Mouse (Mus musculus): ENCODE data around the gene Myadm.
"Not testable (repeated sequence)": the region's sequence is repeated elsewhere in the genome, so short reads cannot be mapped to it uniquely, and the experiment has no call there.

The Myadm gene

DNA sequence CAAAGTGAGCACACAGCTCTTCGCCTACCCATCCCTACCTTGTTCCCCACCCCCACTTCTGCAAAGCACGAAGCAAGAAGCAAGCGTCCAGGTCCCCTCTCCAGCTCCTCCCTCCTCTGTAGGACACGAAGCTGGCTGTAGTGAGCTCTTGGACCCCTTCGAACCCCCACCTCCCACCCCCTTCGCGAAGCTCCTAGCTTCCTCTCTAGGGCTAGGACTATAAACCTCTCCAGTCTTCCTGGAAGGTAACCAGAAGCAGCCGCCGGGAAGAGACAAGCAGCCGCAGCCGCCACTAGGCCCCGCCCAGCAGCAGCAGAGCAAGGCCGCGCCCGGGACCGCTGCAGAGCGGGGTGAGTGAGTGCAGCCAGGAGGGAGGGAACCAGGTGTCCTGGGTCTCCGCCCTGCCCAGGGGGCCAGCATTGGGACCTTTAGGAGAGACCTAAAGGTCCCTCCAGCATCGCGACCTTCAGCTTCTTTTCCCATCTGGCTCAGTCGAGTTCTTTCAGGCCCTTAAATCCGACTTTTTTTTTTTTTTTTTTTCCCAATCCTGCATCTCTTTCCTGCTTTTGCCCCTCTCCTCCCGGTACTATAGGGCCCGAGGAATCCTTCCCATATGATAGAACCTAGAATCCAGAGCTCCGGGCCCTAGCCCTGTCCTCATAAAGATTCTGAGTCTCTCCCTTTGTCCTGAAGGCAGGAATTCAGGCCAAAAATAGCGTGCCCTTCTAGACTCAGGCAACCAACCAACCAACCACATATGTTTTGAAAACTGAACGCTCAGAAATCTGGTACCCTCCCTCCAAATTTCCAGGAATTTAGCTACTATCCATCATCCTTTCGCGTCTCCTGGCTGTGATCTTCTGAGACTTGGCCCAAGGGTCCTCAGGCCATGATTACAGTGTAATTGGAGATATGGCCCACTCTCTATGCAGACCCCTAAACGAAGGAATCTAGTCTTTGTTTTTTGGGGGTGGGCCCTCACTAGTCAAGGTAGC lies at the start of gene Myadm, which contains the start of gene Prkcg:
Gene Myadm (plus strand): TSS at position 105 of the 995 bp plus-strand sequence.
Gene Prkcg (plus strand): TSS at position 204 of the 995 bp plus-strand sequence.
- DNase-seq = peak; percentile 92

GRCm38 (mm10) chr7:3239193-3239592 lies 49.7 kb upstream of the Myadm start:
- DNase-seq = no peak

- no peak for DNase-seq
Measured at GRCm38 (mm10) chr7:3260701-3261100, 28.2 kb upstream of the Myadm start.

GRCm38 (mm10) chr7:3261446-3261845 lies 27.4 kb upstream of the Myadm start:
- DNase-seq = no peak

DNA sequence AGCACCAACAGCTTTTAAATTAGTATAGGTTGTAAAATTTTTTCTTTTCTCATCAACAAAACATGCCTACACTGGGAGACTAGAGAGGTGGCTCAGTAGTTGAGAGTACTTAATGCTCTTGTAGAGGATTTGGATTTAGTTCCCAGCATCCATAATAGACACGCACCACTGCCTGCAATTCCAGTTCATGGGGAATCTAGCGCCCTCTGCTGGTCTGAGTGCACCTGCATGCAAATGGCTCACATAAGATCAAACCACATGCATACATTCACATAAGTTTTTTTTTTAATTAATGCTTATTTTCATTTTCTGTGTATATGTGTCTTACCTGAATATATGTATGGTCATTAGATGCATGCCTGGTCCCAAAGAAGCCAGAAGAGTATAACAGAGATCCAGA lies 26.1 kb upstream of the Myadm start:
- DNase-seq = peak; percentile 80

- no peak for DNase-seq
Measured at GRCm38 (mm10) chr7:3264390-3265022, 24.4 kb upstream of the Myadm start.

GRCm38 (mm10) chr7:3265311-3265710 lies 23.6 kb upstream of the Myadm start:
- no peak for DNase-seq

- DNase-seq = no peak
Measured at GRCm38 (mm10) chr7:3267261-3267660, 21.6 kb upstream of the Myadm start.

DNA sequence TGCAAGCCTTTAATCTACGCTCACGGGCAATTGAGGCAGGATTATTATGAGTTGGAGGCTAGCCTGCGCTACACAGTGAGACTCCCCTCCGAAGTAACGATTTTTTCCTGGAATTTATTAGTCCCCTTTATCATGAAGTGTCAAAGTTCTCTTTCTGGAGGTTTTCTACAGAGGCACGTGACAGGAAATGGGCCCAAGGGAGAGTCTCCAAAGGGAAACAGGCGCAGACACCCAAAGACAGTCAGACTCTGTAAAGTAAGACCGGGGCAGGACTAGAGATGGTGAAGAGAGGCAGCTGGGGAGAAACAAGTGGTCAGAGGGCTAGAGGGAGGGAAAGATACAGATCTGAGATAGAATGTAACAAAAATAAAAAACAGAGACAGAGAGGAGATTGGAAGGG lies 21.0 kb upstream of the Myadm start:
- no peak for DNase-seq

DNA sequence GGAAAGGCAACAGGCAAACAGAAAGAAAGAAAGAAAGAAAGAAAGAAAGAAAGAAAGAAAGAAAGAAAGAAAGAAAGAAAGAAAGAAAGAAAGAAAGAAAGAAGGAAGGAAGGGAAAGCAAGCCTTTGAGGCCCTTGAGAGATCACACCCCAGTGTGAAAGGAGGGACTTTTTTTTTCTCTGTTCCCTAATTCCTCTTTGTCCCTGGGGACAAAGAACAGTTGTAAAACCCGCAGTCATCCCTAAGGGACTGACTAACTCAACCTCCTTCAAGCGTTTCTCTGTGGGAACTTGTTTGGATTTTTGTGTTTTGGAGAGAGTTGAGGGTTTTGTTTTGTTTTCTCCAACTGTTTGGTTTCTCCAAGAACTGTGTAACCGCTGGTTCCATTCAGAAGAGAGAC lies 20.6 kb upstream of the Myadm start:
- no peak for DNase-seq

- no peak for DNase-seq
Measured at GRCm38 (mm10) chr7:3272206-3272605, 16.7 kb upstream of the Myadm start.

GRCm38 (mm10) chr7:3275455-3276170 lies 13.3 kb upstream of the Myadm start:
- peak; percentile 70 for DNase-seq

DNA sequence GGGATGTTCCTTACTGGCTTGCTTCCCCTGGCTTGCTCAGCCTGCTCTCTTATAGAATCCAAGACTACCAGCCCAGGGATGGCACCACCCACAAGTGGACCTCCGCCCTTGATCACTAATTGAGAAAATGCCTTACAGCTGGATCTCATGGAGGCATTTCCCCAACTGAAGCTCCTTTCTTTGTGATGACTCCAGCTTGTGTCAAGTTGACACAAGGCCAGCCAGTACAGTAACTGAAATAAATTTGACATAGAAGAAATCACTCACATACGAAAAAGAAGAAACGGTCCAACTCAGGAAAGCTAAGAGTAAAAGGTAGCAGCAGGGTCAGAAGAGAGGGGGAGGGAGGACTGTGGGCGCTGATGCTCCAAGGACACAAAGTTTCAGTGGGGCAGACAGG lies 12.1 kb upstream of the Myadm start:
- DNase-seq = not testable (repeated sequence)

- no peak for DNase-seq
Measured at GRCm38 (mm10) chr7:3280080-3280653, 8.7 kb upstream of the Myadm start.

DNA sequence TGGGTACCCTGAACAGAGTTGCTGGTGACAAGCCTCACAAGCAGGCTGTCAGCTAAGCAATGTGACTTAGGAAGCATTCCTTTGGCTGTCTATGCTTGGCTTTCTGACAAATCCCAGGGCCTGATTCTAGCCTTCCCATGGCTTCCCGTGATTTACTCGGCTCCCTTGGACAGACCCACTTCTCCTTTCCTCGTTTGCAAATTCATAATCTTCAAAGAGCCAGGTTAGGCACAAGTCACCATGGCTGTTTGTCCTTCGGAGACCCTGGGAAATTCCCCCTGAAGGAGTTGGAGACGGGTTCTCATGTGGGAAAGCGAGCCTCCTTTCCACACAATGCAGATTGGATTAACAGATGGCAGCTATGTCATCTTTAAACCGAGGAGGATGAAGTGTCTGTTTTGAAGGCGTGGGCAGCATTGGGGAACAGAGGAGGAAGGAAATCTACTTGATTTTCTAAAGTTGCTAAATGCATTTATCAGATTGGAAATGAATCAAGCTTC lies 8.2 kb upstream of the Myadm start:
- DNase-seq = no peak

GRCm38 (mm10) chr7:3281741-3282140 lies 7.1 kb upstream of the Myadm start:
- DNase-seq = no peak

DNA sequence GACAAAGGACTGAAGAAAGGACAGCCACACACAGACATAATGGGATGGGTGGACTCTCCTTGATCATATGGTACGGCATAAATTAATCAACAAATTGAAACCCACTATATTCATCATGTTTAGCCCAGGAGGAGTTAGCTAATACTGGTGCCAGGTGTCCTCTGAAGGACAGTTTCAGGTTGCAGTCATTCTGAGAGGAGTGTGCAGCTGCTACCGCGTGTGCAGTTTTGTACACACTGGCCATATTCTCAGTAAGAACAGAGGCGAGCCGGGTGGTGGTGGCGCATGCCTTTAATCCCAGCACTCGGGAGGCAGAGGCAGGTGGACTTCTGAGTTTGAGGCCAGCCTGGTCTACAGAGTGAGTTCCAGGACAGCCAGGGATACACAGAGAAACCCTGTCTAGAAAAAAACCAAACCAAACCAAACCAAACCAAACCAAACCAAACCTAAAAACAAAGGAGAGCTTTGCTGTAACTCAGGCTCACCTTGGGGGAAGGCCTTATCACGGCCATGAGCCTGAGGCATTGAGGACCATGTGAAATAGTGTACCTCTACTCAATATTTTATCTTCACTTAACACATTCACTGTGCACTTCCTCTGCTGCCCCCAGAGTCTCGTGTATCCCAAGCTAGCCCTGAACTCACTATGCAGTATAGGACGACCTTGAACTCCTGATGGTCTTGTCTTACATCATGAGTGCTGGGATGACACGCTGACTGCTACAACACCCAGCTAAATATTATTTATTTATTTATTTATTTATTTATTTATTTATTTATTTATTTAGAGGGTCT lies 5.6 kb upstream of the Myadm start:
- DNase-seq = no peak

DNA sequence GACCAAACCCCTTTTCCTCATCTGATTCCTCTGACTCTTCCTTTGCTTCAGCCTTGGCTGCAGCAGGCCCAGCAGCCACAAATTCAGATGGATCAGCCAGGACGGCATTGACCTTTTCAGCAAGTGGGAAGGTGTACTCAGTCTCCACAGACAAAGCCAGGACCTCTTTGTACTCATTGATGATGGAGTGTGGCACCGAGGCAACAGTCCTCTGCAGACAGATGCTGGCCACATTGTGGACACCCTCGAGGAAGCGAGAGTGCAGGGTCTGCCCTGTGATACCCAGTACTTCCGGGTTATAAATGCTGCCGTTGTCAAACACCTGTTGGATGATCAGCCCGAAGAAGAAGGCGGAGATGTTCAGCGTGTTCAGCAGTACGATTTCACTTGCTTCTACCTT lies 4.3 kb upstream of the Myadm start:
- DNase-seq = no peak

- peak; percentile 52 for DNase-seq
Measured at GRCm38 (mm10) chr7:3286036-3286435, 2.8 kb upstream of the Myadm start.

DNA sequence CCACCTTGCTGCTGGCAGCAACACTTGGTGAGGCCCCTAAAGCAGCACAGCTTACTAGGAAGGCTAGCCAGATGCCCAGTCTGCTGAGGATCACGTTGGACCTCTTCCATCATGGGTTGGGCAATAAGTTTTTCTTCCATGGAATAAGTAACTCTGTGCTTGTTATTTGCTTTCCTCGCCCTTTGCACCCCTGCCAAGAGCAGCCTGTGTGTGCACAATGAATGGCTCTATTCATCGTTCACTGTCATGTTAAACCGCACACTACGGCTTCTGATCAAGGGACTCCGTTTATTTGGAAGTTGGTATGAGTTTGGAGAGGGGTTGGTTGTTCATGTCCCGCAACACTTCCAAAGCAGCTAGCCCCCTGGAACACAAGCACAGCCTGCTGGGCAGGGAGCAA lies 1.7 kb upstream of the Myadm start:
- peak; percentile 83 for DNase-seq

DNA sequence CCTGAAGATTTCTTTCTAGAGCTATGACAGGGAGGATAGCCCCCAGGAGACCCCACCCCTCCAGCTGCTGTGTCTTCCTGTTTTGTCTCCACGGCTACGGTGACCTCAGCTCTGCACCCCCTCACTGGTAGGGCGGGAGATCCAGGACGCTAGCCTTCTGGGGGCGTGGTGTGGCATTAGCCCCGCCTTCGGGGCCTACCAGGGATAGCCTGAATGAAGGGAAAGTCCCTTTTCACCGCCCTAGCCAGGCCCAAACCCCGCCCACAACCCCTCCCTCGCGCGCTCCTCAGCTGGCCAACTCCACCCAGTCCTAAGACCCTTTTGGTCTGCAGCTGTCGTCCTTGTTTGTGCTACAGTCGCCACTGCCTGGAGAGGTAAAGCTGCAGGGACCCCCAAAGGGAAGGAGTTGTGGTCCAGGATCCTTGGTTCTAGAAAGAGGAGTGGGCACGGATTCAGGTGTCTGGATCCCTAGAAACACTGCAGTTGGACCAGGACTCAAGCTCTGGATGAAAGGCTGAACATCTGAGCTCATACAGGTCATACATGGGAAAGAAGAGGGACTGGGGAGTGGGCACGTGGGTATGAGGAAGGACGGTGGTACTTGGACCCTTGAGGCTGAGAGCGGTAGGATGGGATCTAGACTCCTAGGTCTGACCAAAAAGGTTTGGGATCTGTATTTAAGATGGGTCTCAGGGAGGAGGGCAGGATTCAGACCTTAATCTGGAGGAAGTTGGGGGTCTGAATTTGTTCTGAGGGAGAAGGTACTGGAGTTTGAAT lies 1.6 kb downstream of the Myadm start:
- DNase-seq = peak; percentile 100

Data from lung, postnatal 36 days (tissue).